Mouse (Mus musculus) layer of hippocampus, adult 11-12 months (tissue): ENCODE results near the gene Nup98.

ENCODE experiments used
- DNase-seq: peaks from one replicate; pipeline ENCODE4 v3.0.0; 2022; ENCODE audit warnings: low spot score

Gene Nup98

DNA sequence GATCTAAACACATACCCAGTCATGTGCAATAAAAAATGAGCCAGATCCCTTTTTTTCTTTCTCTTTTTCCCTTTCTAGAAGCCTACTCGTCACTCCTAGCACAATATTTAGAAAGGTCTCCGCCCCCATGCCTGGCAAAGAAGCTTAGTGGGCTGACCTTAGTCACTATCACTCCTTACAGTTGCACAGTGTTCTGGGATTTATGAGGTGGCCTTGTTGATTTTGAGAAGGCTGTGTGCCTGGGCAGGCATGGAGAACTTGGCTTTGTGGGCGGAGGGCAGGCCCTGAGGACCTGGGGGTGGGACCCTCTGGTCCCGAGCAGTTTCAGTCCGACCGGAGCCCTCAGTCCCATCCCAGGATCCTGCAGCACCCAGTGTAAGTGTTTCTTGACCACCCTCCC lies 19.8 kb upstream of the Nup98 start:
- DNase-seq: no peak

DNA sequence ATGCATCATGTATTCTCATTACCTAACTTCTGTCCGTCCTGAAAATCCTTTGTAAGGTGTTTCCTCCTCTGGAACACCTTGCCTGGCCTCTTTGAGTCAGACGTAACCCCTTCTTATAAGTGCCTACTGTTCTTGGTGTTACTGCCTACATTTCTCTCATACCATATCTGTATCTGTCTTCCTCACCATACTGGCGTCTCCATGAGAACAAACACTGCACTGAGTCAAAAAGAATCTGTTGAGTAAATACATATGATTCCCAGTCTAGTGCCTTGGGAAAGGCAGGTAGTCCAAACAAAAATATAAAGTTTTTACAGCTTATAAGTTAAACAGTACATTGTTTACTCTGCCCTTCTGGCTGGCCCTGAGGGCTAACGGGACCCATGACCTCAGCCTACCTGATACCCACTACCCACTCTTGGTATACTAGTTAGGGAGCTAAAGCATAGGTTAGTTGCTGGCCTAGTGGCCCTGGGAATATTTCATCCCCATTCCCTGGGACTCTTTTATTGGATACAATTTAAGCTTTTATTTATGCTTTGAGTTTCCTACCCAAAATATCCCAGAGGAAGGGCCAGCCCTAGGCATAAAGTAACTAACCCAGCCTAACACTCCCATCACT lies 18.2 kb upstream of the Nup98 start:
- no peak for DNase-seq

DNA sequence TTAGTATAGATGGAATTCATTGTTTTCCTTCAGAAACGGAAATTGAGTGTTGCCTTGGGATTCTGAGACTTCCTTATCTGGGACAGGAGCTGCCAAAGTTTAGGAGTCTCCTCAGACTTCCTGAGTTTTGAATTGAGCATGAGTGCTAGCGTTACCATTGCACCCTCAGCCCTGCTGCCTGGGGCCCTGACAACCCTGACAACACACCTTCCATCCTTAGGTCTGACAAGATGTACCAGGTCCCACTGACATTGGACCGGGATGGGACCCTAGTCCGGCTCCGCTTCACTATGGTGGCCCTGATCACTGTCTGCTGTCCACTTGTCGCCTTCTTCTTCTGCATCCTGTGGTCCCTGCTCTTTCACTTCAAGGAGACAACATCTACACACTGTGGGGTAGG lies 16.1 kb upstream of the Nup98 start:
- DNase-seq: no peak

DNA sequence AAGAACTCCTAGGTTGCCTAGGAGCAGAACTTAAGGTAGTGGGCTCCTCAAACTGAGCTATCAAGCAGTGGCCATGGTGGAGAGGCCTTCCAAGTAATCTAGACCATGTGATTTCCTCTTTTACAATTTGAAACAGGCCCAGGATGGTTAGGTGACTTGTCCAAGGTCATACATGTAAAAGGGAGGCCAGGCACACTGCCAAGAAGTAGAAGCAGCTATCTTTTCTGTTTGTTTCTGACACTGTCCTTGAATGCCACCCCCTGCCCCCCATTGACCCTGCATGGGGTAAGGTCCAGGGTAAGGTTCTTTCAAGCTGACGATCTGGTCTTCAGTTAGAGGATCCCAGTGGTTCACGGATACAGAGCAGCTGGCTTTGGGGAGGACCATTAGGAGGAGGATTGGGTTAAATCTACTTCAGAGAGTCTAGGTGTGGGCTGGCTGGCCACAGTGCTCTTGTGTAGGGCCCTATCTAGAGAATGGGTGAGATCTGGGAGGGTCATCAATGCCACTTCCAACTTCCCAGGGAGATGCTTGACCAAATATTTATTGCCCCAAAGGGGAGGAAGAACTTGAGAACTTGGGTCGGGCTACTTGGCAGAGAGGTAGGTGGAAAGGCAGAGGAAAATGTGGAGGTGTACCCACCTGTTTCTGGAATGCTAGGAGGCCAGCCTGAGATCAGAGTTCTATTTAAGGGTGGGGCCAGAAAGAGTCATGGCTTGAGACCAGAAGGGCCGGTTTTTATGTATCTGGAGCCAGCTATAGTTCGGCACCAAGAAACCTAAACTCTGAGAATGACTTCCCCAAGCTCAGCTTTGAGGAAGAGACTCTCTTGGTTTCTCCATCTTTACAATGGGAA lies 14.1 kb upstream of the Nup98 start:
- DNase-seq: no peak

DNA sequence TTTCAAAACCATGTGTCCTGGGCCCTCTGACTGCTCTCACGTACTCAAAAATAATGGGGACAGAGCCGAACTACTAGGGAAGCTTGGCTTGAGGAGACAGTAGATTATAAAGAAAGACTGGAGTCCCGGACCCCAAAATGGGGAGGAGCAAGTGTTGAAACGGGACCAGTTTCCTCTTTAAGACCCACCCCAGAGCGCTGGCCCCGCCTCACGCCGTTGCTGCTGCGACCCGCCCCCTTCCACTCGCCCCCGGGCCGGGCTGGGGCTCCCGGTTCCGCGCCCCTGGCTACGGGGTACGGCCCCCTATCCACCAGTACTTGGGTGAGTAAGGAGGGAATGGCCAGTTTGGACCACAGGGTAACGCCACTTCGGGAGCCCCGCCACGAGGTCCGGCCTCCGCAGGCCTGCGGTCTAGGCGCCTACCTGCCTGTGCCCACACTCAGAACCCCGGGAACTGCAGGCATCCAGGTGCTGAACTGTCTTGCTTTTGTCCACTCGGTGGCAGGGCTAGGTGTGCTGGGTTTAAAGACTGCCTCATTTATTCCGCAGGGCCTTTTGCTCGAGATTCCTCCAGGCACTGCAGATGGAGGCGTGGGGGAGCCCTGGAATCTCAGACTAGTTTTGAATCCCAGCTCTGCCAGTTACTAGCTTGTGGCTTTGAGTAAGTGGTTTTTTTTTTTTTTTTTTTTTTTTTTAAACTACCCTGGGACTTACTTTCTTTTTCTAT lies 13.0 kb upstream of the Nup98 start:
- peak; percentile 63 for DNase-seq

DNA sequence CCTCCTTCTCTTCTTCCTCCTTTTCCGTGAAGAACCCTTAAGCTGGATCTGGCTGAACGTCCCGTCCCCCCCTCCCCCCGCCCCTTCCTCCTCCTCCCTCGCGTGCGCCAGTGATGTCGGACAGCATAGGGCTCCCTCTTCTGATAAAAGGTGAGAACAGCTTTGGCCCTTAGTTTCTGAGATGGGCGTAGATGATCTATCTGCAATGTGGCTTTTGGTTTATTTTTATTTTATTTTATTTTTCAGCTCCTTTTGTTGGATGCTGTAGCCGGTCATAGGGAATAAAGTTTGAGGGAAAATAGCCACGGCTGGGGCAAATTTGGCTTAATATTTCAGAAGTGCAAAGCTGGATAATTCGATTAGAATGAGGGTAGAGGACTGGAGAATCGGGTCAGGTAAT lies 12.4 kb upstream of the Nup98 start:
- DNase-seq: no peak

DNA sequence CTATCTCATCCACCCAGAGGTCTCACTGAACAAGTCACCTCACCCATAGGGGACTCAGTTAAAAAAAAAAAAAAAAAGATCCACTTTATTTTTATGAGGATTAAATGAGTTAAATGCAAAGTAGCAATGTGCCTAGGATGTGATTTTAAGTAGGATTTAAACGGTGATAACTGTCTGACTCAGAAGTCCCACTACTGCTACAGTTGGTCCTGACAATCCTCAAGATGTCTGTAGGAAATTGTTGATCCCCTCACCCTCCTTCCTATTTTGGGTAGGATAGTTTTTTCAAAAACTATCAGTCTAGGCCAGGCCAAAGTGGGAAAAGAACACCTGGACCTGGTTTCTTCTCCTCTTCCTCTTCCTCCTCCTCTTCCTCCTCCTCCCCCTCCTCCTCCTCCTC lies 11.9 kb upstream of the Nup98 start:
- DNase-seq: no peak

DNA sequence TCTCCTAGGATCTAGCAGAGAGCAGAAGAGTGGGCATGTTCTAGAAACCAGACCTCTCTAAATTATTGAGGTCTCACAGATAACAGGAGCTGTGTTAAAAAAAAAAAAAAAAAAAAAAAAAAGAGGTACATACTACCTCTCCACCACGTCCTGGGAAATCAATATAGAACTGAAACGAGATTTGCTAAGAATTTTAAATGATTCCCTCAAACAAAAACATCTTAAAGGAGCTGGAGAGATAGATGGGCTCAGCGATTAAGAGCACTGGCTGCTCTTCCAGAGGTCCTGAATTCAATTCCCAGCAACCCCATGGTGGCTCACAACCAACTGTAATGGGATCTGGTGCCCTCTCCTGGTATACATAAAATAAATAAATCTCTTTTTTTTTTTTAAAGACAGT lies 1.1 kb upstream of the Nup98 start:
- no peak for DNase-seq

DNA sequence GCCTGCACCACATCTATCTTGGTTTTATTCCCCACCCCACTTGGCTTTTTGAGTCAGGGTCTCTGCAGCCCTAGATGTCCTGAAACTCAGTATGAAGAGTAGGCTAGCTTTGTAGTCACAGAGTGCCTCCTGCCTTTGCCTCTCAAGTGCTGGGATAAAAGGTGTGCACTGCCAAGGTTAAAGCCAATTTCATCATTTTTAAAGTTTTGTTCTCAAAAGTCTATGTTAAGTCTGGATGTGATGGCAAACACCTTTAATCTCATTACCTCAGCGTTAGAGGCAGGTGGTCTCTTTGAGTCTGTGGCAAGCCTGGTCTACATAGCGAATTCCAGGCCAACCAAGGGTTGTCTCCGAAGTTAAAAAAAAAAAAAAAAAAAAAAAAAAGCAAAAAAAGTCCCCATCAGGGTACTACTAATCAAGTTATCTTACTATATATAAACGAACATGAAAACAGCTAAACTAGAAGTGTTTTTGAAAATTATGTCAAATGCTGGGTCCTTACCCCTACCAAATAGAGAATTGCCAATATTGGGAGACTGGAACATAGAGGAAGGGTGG lies 1.1 kb downstream of the Nup98 start:
- no peak for DNase-seq

DNA sequence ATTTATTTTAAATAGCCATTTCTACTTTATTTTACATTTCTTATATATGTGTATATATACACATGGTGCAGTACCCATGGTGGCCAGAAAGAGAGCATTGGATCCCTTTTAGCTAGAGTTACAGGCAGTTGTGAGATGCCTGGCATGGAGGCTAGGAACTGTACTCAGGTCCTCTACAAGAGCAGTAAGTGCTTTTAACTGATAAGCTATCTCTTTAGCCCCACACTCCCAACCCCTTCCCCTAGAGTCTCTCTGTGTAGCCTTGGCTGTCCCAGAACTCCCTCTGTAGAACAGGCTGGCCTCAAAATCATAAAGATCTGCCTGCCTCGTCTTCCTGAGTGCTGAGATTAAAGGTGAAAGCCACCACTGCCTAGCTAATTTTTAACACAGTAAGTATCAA lies 4.3 kb downstream of the Nup98 start:
- DNase-seq: no peak

DNA sequence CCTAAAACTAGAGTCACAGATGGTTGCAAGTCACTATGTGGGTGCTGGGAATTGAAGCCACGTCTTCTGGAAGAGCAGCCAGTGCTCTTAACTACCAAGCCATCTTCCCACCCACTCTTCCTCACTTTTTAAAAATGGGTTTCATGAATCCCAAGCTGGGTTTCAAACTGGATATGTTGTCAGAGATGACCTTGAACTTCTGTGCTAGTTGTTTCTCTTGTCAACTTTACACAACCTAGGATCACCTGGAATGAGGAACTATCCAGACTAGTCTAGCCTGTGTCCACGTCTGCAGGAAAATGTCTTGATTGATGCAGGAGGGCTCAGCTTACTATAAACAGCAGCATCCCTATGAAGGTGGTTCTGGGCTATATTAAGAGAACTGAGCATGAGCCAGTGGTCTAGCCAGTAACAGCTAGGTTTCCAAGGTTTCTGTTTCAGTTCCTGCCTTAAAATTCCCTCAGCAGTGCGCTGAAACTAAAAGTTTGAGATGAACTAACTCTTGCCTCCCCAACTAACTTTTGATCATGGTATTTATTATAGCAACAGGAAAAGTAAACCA lies 5.6 kb downstream of the Nup98 start:
- no peak for DNase-seq

DNA sequence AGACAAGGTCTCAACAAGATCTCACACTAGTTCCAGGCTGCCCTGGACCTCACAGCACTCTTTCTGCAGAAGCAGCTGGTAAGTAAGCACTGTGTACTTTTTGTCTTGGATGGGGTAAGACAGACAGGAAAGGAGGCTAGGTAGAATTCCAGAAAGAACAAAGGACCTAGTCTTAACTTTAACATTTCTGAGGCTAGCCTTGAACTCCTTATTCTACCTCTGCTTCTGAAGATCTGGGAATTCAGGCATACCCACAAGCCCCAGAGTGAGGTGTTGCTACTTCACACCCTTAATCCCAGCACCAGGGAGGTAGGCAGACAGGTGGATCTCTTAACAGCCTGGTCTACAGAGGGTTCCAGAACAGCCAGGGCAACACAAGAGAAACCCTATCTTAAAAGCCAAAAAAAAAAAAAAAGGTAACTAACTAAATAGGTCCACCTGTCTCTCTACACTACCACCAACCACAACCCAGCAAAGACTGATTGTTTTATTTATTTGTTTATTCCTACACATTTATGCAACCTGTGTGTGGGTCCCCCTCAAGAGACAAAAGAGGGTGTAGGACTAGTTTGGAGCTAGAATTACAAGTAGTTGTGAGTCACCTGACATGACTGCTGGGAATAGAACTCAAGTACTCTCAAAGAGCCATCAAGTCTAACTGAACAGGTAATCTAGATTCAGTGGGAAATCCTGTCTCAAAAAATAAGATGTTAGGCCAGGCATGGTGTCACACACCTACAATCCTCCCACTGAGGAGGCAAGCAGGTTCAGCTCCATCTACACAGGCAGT lies 8.8 kb downstream of the Nup98 start:
- DNase-seq: no peak

DNA sequence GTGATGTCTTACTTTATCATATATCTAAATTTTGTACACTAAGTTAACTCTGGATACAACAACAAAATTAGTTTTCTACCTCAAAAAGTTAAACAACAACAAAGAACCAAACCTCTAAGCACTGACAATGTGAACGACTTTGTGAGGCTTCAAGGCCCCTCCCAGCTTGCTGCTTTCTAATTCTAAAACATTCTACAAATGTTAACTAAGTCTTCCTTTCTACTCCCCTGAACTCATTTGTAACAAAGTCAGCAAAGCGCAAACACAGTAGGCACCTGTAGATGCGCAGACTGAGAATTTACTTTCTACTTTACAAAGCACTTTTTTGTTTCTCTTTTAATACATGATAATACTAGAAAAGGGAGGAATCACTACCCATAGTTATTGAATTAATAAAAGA lies 9.4 kb downstream of the Nup98 start:
- no peak for DNase-seq

DNA sequence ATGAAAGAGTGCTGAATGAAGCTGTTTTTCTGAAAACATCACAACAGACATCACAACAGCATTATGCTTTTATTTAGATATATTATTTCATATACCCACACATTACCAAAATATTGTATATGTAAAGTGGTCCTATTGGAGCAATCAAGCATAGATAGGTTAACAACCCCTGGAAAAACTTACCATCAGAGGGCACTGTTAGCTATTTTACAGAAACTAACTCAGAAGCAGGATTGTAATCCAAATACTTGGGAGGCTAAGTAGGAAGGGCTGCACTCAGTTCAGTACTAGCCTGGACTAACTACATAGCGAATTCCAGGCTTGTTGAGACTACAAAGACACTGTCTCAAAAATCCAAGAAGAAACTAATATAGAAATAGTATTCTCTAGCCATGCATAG lies 17.6 kb downstream of the Nup98 start:
- no peak for DNase-seq

DNA sequence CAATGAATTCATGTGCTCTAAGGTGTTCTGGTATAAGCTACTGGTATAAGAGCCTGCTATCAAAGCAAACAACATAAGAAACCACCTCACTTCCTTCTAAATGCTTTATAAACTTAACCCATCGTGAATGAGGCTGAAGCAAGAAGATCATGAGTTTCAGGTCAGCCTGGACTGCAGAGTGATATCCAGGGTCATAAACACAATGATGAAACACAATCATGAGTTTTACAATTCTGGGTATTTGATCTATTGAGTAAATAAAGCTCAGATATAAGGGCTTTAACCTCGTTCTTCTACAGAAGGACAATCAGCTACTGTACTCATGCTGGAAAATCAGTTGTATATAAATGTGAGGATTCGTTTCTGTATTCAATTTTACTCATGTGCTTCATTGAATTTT lies 26.1 kb downstream of the Nup98 start:
- DNase-seq: no peak

DNA sequence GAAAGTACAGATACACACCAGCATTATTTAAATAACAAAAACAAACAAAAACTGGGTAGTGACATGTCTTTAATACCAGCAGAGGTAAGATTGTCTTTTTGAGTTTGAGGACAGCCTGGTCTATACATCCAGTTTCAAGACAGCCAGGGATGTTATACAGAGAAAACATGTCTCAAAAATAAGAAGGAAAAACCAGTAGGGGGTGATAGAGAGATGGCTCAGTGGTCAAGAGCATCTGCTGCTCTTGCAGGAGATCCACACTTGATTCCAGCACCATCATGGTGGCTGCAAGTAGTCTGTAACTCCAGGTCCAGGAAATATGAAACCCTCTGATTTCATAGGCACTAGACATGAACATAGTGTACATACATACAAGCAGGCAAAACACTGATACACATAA lies 39.7 kb downstream of the Nup98 start:
- DNase-seq: no peak

DNA sequence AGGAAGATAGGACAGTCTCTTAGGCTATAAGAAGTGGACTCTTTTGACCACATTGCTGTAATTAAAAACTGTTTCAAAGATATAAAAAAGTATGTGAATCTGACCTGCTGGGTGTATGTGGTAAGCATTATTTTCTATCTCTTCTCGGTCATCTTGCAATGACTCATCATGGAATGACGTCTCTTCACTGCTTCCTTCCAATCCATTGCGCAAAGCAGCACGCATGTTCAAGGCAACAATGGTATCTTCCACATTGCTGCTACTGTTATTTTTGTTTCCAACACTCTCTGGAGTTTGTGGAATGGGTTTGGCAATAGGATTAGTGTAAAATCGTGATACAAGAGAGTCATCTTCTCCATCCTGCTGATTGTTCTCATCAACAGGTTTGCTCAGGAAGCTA lies 56.3 kb downstream of the Nup98 start:
- no peak for DNase-seq

DNA sequence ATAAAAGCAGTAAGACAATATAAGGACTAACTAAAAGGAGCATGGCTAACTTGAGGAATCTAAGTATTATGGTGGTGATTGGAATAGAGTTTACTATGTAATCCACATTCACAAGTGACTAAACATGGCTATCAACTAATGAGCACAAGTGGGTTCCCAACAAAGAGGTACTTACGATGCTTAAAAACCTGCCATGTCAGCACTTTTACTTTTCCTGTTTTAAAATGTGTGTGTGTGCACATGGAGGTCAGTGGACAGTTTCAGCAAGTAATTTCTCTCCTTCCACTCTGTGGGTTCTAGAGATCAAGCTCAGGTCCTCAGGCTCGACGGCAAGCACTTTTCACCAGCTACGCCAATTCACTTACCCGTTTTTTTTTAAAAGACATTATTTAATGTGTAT lies 72.1 kb downstream of the Nup98 start:
- no peak for DNase-seq

DNA sequence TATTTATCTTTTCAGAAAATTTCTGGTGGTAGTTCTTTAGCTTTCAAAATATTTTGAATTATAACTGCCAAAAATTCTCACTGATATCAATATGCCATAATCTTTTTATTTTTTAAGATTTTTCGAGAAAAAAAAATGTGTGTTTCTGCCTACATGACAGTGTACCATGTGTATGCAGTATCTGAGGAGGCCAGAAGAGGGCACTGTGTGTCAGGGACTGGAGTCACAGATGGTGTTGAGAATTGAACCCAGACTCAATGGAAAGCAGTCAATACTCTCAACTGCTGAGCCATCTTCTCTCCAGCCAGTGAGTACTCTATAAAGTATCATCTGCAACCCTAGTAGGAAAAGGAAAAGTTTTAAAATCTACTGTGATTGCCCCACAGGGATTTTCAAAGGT lies 72.5 kb downstream of the Nup98 start:
- no peak for DNase-seq

DNA sequence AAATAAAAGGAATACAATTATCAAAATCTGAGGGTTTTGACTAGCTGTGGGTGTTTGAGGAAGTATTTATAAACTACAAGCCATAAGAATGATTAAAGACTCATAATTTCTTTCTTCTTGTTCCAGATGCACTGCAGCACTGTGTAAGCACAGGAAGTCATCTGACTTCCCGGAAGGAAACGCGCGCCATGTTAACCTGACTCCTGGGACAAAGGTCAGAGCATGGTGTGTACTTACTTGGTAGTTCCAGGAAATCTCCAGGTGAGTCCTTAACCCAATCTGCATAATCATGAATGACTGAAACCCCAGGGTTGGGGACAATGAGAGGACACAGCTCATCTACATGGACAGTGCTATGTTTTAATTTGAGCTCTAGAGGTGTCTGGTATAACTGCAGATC lies 77.6 kb downstream of the Nup98 start:
- DNase-seq: no peak

DNA sequence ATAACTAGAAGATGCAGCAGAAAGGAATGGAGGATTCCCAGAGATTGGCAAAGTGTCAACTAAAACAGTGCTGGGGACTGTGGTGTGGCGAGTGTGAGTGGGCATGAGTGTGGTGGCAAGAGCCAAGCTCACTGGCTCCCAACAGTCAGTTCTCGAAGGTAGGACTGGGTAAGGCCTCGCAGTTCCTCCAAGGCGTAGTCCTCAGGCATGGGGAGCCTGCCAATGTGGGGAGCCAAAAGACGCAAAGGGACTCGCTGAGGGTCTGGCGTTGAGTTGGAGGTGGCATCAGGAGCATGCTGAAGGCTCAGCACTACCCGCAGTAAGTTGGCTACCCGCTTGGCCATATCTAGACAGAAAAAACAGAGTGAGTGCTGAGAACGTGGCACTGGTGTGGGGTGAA lies 89.7 kb downstream of the Nup98 start:
- DNase-seq: no peak

DNA sequence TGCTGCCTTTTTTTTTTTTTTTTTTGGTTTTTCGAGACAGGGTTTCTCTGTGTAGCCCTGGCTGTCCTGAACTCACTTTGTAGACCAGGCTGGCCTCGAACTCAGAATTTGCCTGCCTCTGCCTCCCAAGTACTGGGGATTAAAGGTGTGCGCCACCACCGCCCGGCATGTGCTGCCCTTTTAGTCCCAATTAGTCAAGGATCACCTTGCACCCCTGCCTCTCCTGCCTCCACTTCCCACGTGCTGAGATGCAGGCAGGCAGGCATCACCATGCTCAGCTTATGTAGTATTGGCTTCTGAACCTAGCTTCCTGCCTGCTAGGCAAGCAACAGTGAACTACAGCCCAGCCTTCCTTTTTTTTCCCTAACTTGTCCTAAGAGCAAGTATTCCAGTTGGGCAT lies 92.6 kb downstream of the Nup98 start:
- DNase-seq: no peak
